Mouse (Mus musculus) WW6 (cell line): Measurements from ENCODE around the gene BC025446.
"Not testable (repeated sequence)": the region's sequence is repeated elsewhere in the genome, so short reads cannot be mapped to it uniquely, and the experiment has no call there.

Source experiments
- DNase-seq: peaks from one replicate; pipeline ENCODE4 v3.0.0-alpha.2; 2013; ENCODE audit warnings: low read depth, low spot score

BC025446 gene

DNA sequence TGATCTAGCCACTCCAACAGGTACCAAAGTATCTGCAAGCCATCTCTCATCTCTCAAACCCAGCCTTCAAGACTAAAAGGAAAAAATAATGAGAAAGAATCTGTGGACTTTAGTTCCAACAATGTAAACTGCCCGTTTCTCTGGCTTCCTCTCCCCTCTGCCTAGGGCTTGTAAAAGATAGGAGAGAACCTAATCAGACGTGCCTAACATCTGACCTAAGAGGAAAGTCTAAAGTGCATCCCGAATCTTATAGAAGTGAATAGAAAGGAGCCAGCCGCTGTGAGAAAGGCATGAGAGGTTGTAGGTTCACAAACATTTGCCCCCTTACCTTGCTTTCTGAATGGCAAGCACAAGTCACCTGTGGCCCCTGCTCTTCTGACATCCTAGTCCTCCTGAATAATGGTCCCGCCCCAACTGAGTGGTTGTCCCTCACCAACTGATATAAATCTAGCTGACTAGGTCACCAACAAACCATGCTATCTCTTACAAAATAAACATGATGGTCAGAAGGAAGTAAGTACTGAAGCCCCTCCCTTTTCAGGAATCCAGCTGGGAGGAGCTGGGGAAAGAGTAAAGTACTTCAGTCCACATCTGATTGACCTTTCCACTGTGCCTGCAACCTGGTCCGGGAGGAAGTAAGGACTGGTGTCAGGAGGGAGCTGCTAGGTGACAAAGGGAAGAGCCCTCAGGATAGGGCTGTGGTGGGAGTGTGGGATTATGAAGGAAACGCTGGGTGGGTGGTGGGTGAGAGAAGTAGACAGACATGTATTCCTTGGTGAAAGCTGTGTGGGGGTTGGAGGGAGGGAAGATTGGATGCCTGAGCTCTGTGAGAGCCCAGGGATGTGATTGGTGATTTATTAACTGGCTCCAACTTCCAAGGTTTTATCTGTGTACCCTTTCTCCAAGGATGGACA lies at the start of gene BC025446:
Gene BC025446 (plus strand): TSS at position 599 of the 914 bp plus-strand sequence.
- DNase-seq: no peak

DNA sequence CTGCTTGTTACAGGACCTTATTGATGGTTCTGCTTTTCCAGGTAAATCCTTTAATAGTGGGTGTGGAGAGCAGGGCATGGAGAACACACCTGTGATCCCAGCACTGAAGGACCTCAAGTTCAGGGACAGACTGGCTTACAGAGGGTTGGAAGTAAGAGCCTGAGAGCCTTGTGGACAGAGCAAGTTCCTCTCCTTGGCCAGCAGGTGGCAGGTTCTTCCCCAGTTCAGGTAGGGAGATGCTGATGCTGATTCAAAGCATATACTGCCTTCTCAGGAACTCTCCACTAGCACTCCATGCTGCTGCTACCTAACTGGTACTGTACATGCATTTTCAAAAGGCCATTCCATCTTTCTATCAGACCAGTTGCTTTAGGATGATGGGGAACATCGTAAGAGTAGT lies 40.7 kb upstream of the BC025446 start:
- no peak for DNase-seq

DNA sequence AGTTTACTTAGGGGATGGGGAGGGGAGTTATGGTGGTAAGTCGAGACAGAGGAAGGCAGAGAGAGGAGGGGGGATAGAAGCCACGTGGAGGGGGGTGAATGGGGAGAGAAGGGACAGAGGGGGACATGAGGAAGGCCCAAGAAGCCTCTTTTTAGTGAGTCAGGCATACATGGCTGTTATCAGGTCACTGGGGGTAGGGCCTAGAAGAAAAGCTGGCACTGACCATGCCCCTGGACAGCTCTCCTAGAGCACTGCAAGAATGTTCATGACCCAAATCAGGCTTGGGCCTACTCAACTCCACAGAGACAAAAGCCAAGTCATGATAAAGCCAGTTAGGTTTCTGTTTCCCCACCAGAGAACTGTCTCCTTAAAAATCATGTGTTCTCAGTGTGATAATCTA lies 29.9 kb upstream of the BC025446 start:
- DNase-seq: no peak

DNA sequence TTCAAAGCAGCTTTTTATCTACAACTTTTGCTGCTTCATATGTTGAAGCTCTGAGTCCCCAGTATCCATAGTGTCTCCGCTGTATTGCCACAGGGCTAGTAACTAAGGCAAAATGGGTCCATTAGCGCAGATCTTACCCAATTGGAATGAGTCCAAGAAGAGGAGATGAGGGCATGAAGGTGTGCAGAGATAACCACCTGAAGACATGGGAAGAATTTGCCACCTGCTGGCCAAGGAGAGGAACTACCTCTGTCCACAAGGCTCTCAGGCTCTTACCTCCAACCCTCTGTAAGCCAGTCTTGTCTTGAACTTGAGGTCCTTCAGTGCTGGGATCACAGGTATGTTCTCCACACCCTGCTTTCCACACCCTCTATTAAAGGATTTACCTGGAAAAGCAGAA lies 27.1 kb upstream of the BC025446 start:
- DNase-seq: no peak

DNA sequence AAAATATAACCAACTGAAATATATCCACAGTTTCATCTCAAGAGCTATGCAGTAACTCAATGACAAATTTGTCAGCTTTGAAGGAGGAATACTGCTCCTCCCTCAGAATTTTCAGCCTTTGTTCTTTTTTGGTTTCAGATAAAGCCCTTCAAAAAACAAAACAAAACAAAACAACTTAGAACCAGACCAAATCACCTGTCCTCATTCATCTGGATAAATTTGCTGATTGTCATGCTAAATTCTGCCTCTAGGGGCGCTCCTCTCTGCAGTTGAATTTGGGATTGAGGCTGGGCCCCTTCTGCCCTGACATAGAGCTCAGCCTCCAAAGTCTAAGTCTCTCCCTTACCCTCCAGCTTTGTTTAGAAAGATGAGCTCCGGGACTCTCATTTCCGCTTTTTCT lies 25.6 kb upstream of the BC025446 start:
- DNase-seq: not testable (repeated sequence)

DNA sequence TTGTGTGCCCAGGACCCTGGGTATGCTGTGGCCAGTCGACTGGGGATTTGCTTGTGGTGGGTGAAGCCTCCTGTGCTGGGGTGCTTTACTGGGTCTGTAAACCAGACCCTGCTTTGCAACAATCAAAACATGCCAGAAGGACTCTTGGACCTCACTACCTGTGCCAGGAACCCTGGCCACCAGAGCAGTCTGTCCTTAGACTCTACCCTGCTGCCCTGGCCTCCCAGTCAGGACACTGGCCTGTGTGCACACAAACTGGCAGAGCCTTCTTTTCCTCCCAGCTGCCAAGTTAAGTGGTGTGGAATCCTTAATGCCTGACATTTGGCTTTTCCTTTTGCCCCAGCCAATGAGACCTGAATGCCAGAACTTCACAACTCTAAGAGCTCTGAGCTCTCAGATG lies 655 bp downstream of the BC025446 start:
- no peak for DNase-seq

DNA sequence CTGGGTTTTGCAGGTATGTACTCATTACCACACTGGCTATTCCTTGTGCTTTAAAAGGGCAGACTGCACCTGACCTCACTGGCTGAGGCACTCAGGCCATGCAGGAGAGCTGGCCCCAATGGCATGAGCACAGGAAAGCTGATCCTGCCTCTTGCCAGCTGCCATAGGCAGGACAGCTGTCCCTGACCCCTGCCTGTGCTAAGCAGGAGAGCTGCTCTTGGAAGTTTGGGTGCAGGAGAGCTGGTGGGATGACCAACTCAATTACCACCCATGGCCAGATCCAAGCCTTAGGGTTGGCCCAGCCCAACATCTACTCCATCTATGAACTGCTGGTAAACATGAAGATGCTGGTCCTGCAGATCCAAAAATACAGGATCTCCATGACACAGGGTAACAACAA lies 5.8 kb downstream of the BC025446 start:
- DNase-seq: no peak

DNA sequence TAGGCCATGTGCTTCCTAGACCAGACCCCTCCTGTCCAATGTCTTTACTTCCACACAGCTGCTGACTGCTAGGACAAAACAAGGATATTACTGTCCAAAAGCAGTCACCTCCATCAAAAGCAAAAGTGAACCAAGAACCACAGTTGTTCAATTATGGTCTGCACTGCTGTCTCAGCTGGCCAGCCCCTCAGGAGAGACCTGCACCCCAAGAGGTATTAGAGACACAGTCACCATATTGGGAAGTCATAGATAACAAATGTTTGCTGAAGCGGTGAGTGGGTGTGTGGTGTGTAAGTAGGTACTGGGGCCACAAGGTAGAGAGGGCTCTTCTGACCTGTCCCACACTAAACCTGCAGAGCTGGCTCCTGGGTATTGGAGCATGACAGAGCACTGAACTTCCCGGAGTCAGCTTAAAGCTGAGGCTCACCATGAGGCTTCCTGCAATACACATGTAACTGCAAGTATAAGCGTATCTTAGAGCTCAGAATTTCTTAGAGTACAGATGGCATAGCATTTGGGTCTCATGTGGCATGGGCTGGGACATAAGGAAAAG lies 21.6 kb downstream of the BC025446 start:
- DNase-seq: no peak

DNA sequence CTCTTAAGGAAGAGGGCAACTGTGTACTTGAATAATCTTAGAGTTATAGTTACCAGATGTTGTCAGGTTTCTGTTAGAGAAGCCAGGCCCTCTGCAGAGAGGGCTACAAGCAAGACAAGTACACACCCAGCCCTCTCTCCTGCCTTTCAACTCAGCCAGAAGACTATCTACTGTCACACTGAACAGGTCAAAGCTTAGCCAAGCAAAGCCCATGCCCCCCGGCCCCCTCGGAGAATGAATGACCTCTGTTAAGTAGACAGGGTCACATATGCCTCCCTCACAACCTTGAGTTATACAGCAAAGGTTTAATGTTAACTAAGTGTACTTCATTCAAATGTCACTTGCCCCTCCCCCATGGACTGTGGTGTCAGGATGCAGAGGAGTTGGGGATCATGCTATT lies 24.4 kb downstream of the BC025446 start:
- DNase-seq: no peak

DNA sequence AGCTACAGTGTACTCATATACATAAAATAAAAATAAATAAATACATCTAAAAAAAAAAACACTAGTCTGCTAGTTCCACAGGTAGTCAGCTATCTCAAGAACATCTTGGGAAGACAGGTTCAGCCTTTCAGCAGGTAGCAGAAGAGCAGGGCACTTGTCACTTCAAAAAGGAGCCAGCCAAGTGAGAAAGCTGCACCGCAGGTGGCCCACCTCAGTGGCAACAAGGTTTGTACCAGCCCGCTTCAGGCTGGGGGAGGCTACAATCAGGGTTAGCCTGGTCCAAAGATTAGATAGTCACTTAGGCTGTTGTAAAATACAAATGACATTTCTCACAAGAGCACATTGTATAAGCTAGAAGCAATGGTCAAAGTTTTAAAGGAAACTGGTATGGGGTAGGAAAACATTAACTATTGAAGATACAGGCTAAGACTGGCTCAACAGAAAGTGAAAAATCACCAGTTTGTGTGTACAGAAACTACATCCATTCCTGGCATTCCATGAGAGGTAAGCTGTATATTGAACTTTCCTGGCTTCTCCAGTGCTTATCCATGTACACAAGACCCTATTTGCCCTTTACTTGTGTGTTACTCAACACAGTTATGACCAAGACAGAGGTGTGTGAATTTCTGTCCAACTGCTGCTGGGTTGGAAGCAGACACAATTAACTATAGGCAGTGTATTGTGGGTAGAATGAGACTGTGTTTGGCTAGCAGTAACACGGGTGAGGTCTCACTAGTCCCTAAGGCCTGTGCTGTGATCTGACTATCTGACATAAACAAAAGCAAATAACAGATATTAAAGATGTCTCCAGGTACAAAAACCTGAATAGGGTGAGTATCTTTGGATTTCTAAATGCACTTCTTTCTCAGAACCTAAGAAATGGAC lies 26.8 kb downstream of the BC025446 start:
- DNase-seq: no peak

DNA sequence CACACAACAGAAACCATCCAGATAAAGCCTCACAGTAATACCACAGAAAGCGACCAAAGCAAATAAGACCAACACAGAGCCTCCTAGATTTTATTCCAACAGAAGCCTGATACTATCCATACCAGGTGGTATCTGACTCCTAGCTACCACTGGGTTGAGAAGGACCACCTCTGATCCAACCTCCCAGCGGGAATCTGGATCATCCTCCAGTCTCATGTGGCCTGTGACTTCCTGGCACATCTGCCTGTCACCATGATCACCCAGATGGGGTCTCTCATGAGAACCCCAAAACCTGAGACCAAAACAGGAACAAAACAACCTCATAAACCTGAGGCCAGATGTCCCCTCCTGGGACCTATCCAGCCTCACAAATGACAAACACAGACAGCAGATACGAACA lies 38.5 kb downstream of the BC025446 start:
- DNase-seq: no peak

DNA sequence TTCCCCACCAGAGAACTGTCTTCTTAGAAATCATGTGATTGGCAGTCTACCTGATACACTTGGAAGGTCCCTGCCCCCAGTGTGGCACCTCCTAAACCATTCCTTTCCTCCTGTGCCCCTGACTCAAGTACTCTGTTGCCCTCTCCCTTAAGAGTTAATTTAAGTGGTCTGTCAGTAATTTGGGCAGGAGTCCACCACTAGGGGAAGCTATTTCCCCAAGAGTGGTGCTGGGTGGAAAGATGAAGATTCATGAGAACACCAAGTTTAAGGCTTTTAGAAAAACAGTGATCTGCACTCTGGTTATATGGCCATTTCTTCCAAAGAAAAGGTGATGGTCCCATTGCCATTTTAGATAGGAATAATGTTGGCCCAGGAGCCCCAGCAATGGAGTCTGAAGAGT lies 49.7 kb downstream of the BC025446 start:
- DNase-seq: no peak

DNA sequence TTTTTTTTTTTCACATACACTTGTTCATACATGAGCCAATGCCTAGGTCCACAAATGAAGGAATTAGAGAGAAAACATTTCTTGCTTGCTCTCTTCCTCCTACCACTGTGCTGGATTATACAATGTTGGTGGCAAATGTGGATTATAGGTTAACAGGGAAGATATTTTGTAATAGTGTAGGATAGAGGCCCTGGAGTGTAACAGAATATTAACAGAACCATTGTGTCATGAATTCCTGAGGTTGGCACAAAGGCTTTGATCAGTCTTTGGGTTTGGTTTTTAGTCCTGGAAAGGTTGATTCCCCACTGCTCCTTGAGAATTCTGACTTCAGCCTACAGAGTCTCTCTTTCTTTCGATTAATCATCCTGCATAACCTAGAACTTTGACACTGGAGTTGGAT lies 50.5 kb downstream of the BC025446 start:
- DNase-seq: no peak

DNA sequence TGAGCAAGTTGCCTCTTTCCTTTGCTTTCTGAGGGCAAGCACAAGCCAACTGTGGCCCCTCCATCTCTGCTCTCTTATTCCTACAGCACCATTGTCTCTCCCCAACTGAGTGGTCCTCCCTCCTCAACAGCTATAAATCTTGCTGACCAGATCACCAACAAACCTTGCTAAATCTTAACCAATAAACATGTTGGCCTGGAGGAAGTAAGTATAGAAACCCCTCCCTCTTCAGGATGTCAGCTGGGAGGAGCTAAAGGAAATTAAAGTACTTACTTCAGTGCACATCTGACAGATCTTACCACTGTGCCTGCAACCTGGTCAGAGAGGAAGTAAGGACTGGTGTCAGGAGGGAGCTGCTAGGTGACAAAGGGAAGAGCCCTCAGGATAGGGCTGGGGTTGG lies 51.9 kb downstream of the BC025446 start, which contains the start of gene Ly6f:
Gene Ly6f (plus strand): TSS at position 301 of the 400 bp plus-strand sequence.
- no peak for DNase-seq

DNA sequence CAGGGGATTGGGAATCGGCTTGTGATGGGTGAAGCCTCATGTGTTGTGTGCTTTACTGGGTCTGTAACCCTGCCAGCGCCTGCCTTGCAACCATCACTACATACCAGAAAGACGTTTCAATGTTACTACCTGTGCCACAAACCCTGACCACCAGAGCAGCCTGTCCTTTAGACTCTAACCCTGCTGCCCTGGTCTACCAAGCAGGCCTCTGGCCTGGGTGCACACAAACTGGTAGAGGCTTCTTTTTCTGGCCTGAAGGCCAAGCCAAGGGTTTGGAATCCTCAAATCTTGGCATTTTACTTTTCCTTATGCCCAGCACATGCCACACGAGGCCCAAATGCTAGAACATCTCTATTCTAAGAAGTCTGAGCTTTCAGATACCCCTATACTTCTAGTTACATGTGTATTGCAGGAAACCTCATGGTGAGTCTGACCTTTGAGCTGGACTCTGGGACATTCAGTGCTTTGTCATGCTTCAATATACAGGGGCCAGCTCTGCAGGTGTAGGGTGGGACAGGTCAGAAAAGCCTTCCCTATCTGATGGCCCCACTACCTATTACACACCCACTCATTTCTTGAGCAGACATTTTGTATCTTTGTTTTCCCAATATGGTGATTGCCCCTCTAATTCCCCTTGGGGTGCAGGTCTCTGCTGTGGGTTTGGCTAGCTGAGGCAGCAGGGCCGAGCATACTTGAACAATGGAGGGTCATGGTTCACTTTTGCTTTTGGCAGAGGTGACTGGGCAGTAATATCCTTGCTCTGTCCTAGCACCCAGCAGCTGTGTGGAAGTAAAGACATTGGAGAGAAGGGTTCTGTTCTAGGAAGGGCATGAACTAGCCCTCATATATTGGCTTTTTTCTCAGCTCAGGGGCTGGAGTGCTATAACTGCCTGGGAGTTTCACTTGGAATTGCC lies 53.0 kb downstream of the BC025446 start:
- no peak for DNase-seq

DNA sequence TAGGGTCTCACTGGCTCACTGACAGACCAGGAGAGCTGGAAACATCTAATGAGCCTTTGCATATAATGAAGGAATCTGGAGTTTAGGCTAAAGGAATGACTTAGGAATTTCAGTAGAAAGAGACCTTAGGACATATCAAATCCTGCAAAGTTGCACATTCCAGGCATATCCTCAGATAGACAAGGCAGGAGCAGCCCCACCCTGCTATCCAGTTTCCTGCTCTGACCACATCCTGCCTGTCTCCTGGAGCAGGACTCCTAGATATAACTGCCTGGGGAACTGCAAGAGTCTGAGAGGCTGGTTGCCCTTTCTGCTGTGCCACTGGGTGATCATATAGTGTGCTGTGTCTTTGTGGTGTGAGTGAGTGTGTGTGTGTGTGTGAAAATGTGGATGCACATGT lies 54.0 kb downstream of the BC025446 start:
- DNase-seq: no peak

DNA sequence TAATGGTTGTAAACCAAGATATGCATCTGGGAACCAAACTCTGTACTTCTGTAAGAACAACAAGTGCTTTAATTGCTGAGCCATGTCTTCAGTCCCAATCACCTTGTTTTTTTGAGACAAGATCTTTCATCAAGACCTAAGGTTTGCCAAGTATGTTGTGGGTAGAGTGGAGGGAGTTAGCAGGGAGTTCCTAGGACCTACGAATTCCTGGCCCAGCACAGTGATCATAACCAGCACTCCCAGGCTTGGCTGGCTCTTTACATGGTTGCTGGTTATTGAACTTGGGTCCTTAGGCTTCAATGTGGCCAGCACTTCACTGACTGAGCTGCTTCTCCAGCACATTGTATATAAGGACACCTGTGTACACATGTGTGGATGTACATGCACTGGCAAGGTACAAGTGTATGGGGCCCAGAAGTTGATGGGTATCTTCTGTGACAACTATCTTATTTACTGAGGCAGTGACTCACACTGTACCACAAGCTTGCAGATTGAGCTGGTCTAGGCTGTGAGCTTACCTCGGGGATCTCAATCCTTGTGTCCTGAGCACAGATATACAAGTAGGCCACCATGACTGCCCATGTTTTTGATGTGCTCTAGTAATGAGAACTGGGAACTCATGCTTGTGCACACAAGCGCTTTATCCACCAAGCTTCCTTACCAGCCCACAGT lies 54.7 kb downstream of the BC025446 start:
- DNase-seq: no peak

DNA sequence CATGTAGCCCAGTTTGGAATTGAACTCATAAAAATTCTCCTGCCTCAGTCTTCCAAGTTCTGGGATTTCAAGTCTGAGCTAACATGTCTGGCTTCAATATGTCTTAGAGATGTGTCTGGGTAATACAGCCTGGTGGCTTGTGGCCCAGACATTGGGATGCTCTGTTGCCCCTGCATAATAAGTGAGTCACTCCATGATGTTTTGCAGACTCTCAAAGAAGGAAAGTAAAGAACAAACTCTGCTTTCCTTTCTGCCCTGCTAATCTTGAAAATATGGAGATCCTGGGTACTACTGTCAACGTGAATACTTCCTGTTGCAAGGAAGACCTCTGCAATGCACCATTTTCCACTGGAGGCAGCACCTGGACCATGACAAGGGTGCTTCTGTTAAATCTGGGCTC lies 55.2 kb downstream of the BC025446 start:
- DNase-seq: no peak

DNA sequence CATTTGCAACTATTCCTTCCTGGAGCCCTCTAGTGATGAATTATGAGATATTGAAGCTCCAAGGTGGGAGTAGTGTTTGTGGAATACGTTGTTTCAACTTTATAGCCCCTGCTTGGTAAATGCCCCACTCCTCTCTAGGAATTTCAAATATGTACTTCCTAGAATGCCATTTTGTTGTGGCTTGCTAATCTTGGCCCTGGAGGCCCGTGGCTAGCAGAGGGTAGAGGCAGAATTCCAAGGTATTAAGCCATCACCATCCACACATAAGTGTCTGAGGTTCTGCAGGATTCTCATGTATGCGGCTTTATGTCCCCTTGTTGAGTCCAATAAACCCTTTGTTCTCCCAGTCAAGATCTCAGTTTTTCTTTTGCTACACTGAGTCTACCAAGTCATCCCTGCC lies 55.7 kb downstream of the BC025446 start:
- DNase-seq: no peak
